Mouse (Mus musculus) kidney, embryonic 14.5 days (tissue): Measurements from ENCODE around the gene Il17d. TPM values are rescaled to one million over a fixed set of nuclear protein-coding genes. Genes with fewer than 3 reads are reported as not detected.

Experiments
- ATAC-seq: fragments of 200-750 bp; cut with Nextera tagmentation; 2 replicates; pipeline ENCODE4 v1.8.0; 2017; ENCODE audit warnings: moderate number of reproducible peaks, mild to moderate bottlenecking, moderate TSS enrichment, moderate library complexity; ENCODE audit not compliant: low FRiP score, low TSS enrichment
- H3K27ac ChIP-seq: fragments of 300-500 bp; sonication (generic); 2 replicates; pipeline ENCODE4 v1.5.1; 2014; ENCODE audit warnings: low read depth, mild to moderate bottlenecking, low read length, moderate library complexity, mixed read lengths
- H3K27me3 ChIP-seq: fragments of 300-500 bp; sonication (generic); 2 replicates; pipeline ENCODE4 v1.6.1; 2014; ENCODE audit warnings: mild to moderate bottlenecking, low read length; ENCODE audit not compliant: control insufficient read depth, insufficient read depth
- H3K36me3 ChIP-seq: fragments of 300-500 bp; sonication (generic); 2 replicates; pipeline ENCODE4 v1.6.1; 2014; ENCODE audit warnings: low read length, mixed read lengths; ENCODE audit not compliant: control insufficient read depth, insufficient read depth
- H3K4me1 ChIP-seq: fragments of 300-500 bp; sonication (generic); 2 replicates; pipeline ENCODE4 v1.6.1; 2014; ENCODE audit warnings: low read length, mixed read lengths; ENCODE audit not compliant: control insufficient read depth, insufficient read depth
- H3K4me2 ChIP-seq: fragments of 300-500 bp; sonication (generic); replicated peaks from 2 replicates; pipeline ENCODE4 v1.6.1; 2014; ENCODE audit warnings: low read depth, mild to moderate bottlenecking, low read length
- H3K4me3 ChIP-seq: fragments of 300-500 bp; sonication (generic); 2 replicates; pipeline ENCODE4 v1.5.1; 2014; ENCODE audit warnings: mild to moderate bottlenecking, low read length
- H3K9ac ChIP-seq: fragments of 300-500 bp; sonication (generic); 2 replicates; pipeline ENCODE4 v1.6.1; 2014; ENCODE audit warnings: low read depth, mild to moderate bottlenecking, low read length, moderate library complexity
- H3K9me3 ChIP-seq: fragments of 300-500 bp; sonication (generic); 2 replicates; pipeline ENCODE4 v1.6.1; 2016; ENCODE audit warnings: low read length; ENCODE audit not compliant: control insufficient read depth
- WGBS: fragments of 180-500 bp; shearing (Covaris S2); extraction: QIAGEN DNeasy Blood & Tissue Kit; methylation state at CpG from one replicate; pipeline ENCODE4 v1.1.7; 2014; 5-methylcytosine and 5-hydroxymethylcytosine counted together
- polyA plus RNA-seq: library from polyadenylated mRNA; unstranded; fragments of >200 nt; fragmentation: Nextera tagmentation; extraction: Ambion mirVana; gene quantifications from 2 replicates; pipeline ENCODE4 v1.2.1, GENCODE M21; 2014

The Il17d gene
- polyA plus RNA-seq, 1 experiment from 2014 or later, result 1.2 TPM

DNA sequence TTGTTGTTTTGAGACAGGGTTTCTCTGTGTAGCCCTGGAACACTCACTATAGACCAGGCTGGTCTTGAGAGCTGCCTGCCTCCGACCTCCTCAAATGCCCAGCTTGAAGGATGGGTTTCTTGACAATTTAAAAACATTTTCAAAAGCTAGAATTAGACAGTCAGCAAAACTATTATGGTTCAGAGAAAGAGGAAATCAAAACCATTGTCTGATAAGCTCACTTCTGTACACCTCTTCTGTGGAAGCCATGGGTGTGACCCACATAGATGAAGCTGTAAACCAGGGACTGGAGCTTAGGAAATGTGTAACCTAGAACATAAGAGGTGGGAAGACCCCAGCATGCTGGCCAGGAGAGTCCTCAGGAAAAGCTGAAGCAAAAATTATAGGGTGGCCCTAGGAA lies 32.3 kb downstream of the Il17d start:
- 86% methylated on average over 1 of the region's 1 CpGs for WGBS
- Histone ChIP-seq H3K4me1 (no peaks in the 10 kb centered on the region), H3K4me3 (no peak overlapping the region)

DNA sequence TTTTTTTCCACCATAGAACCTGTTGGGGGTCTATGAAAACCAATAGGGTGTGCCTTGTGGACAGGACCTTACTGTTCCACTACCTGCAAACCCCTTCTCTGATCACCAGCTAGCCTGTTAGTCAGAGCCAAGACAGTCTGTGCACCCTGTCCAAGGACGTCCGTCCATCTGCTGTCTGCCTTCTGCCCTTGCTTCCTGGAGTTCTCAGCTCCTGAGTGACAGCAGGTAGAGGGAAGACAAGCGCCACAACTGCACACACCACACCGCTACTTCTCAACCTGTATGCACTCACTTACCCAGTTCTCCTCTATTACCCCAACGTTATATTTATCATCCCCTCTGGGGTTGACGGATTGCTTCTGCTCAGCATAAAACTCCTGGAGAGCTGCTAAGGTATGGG lies 41.0 kb downstream of the Il17d start:
- 92% methylated on average over 6 of the region's 6 CpGs for WGBS
- no peak for ATAC-seq
- Histone ChIP-seq H3K9me3 (no peaks in the 10 kb centered on the region), H3K4me2 (no peak overlapping the region), H3K9ac (no peak overlapping the region), H3K27me3 (no peaks in the 10 kb centered on the region), H3K27ac (no peak overlapping the region), H3K4me1 (peaks cover 3% of the 10 kb centered on the region; the same call in 1 of the 2 replicates), H3K4me3 (no peak overlapping the region), H3K36me3 (peaks cover 5% of the 10 kb centered on the region; the same call in 1 of the 2 replicates)

More for the DNA sequence above, 32.3 kb downstream of the Il17d start:
- Histone ChIP-seq H3K36me3 (no peaks in the 10 kb centered on the region), H3K27ac (no peak overlapping the region), H3K4me2 (no peak overlapping the region), H3K9ac (no peak overlapping the region), H3K27me3 (no peaks in the 10 kb centered on the region), H3K9me3 (no peaks in the 10 kb centered on the region)
- ATAC-seq, result no peak

DNA sequence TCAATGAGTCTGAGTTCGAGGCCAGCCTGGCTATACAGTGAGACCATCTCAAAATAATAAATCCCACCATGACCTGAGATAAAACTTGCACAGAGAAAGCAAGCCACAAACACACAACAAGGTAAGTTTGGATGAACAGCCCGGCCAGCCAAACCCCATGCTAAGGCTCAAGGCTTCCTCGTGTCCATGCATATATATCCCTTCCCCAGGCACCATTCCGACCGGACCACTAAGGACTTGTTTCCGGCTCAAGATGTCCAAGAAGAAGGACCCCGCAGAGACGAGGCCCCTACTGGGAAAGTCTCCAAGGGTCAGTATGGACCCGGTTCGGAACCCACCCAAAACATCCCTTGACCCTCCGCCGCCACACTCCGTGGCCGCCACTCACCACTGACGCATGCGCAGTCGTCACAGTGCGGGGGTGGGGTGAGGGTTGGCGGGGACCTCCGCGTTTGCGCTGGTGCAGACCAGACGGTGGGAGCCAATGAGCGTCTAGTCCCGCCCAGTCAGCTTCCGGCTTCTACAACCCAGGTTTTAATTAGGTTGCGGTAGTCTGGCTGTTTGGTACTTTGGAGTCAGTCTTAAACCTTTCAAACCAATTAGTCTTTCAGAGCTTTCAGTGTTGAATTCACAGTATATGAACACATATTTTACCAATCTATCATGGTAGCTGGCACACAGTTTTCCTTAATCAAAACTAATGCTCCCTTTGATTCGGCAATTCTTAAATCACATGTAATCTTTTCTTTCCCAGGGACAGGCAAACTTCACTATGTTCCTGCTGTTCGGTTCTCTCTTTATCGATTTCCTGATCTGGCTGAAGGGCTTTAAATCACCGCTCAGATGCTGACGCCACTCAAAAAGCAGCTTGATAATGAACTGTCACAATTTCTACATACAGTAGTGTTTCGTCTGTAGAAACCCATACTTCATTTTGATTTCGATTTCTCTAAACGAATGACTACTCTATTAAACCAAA lies 46.9 kb downstream of the Il17d start, which contains the start of gene Eef1akmt1:
TSS of gene Eef1akmt1 (minus strand) at position 458 of the 979 bp plus-strand sequence.
- H3K9me3 ChIP-seq, result peaks cover 2% of the 10 kb centered on the region; the same call in 1 of the 2 replicates
- H3K27ac ChIP-seq, result peak within 1 kb of the TSS; percentile 51; the same call in 1 of the 2 replicates
- H3K9ac ChIP-seq, result peak within 1 kb of the TSS; percentile 55
- H3K27me3 ChIP-seq, result no peaks in the 10 kb centered on the region
- peak within 1 kb of the TSS; percentile 52 for H3K4me3 ChIP-seq
- peak within 1 kb of the TSS; percentile 48 for H3K4me2 ChIP-seq
- peaks cover under 1% of the 10 kb centered on the region; the same call in 1 of the 2 replicates for H3K36me3 ChIP-seq
- peak; percentile 99 for ATAC-seq
- WGBS, result 10% methylated on average over 35 of the region's 35 CpGs
- H3K4me1 ChIP-seq, result peaks cover 6% of the 10 kb centered on the region; the same call in 1 of the 2 replicates

DNA sequence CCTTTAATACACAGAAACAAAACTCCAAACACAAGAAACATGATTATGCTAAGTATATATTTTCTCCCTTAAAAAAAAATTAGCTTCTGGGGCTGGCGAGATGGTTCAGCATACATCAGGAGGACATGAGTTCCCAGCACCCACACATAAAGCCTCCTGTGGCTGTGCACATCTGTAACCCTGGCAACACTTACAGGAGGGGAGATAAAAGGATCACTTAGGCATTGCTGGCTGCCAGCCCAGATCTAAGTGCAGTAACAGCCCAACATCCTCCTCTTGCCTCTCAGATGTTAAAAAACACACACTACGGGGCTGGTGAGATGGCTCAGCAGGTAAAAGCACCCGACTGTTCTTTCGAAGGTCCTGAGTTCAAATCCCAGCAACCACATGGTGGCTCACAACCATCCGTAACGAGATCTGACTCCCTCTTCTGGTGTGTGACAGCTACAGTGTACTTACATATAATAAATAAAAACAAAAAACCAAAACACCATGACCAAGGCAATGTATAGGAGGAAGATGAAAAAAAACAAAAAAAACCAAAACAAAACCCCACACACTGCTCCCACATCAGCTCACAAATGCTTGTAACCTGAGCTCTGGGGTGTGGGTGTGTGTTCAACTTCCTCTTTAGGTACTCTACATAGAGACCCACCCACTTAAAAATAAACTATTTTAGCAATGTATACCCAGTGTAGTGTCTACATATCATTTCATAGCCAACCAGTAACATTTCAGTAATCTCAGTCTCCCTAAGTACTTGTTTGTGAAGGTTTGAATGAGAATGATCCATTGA lies 50.4 kb downstream of the Il17d start:
- WGBS, result 89% methylated on average over 6 of the region's 6 CpGs
- Histone ChIP-seq H3K27ac (no peak overlapping the region), H3K4me3 (no peak overlapping the region), H3K4me2 (no peak overlapping the region), H3K27me3 (no peaks in the 10 kb centered on the region), H3K36me3 (peaks cover 6% of the 10 kb centered on the region; the same call in 1 of the 2 replicates), H3K9me3 (peaks cover 2% of the 10 kb centered on the region; the same call in 1 of the 2 replicates), H3K4me1 (peaks cover 6% of the 10 kb centered on the region; the same call in 1 of the 2 replicates), H3K9ac (no peak overlapping the region)
- no peak for ATAC-seq

DNA sequence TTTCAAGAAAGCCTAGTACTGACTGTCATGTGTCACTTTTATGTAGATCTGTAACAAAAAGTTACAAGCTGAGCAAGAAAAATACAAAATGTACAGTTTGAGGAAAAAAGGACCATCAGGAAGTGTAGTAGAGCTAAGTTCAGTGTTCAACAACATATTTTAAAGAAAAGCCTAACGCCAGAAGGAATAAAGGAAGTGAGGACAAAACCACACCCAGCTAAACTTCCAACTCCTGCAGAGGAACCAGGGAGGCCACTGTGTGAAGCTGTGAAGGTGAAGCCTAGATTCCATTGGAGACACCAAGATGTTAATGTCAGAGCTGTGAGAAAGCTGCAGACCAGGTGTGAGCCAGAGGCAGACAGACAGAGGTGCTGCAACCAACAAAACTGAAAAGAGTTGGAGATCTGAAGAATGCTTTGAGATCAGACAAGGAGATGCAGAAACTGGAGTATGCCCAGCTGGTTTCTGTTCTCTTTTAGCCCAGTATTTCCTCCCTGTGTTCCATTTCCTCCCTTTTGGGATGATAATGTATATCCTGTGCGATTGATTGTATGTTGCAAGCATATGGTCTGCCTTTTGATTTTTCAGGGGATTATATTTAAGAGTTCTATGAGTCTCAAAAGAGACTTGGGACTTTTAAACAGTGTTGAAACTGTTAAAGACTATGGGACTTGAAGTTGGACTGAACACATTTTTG lies 51.9 kb downstream of the Il17d start:
- H3K9ac ChIP-seq, result no peak overlapping the region
- peaks cover 12% of the 10 kb centered on the region; the same call in 1 of the 2 replicates for H3K36me3 ChIP-seq
- H3K4me3 ChIP-seq, result no peak overlapping the region
- H3K9me3 ChIP-seq, result peaks cover 2% of the 10 kb centered on the region; the same call in 1 of the 2 replicates
- no peak overlapping the region for H3K27ac ChIP-seq
- no peaks in the 10 kb centered on the region for H3K4me1 ChIP-seq
- ATAC-seq, result no peak
- H3K4me2 ChIP-seq, result no peak overlapping the region
- H3K27me3 ChIP-seq, result no peaks in the 10 kb centered on the region
- WGBS, result 97% methylated on average over 2 of the region's 2 CpGs

DNA sequence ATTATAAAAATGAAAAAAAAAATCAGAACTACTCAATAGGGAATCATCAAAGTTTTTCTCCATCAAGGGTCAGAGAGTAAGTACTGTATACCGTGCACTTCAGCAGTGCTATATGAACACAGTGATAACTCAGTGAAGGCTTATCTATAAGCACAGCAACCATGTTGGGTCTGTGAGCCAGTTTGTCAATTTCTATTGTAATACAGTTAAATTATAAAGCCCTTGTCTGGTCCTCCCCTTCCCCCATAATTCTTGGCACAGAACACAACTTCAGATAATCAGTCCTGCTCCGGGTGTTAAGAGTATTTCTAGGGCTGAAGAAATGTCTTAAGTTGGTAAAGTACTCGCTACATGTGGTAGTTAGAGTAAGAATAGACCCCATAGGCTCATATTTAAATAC lies 67.3 kb downstream of the Il17d start:
- Histone ChIP-seq H3K27me3 (no peaks in the 10 kb centered on the region), H3K4me1 (no peaks in the 10 kb centered on the region), H3K9me3 (no peaks in the 10 kb centered on the region), H3K27ac (no peak overlapping the region), H3K4me3 (no peak overlapping the region), H3K9ac (no peak overlapping the region), H3K4me2 (no peak overlapping the region), H3K36me3 (peaks cover 68% of the 10 kb centered on the region)
- ATAC-seq, result no peak
- 94% methylated on average over 3 of the region's 3 CpGs for WGBS

Other genes starting within 250 kb of the Il17d start
- gene Cryl1, start 126.2 kb upstream of the Il17d start, polyA plus RNA-seq, result 14.3 and 17.6 TPM in 2 replicates
- gene Ift88, start 100.7 kb upstream of the Il17d start, polyA plus RNA-seq, result 16.2 and 22.5 TPM in 2 replicates
- 102 and 131 TPM in 2 replicates for gene Eef1akmt1, start 46.8 kb downstream of the Il17d start, polyA plus RNA-seq
- 25.4 and 36.7 TPM in 2 replicates for gene Xpo4, start 140.7 kb downstream of the Il17d start, polyA plus RNA-seq
- gene Gm49361, start 221.3 kb downstream of the Il17d start, polyA plus RNA-seq, result not detected in 2 replicates
- gene Lats2, start 233.6 kb downstream of the Il17d start, polyA plus RNA-seq, result 12.6 and 21.5 TPM in 2 replicates